Mouse (Mus musculus): ENCODE results near the gene Olfr378.

Olfr378 gene

DNA sequence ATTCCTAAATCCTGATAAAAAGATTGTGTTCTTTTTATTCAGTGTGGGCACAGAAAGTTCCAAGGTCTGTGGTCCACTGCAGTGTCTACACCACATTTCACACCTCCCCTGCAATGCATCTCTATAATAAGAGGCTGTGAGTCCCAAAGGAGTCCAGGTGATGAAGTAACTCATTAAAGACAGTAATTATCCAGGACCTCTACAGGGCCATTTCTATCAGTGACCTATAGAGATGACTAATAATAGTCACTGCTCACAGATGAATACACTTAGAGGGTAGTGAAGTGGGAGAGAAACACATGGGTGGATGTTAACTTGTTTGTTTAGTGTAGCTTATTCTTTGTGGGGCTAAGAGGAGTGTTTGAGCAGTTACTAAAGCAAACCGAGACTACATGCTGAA, at the start of gene Olfr378:
Olfr378 (minus strand) TSS at position 101 of the 400 bp plus-strand sequence.
- no peak for DNase-seq

DNA sequence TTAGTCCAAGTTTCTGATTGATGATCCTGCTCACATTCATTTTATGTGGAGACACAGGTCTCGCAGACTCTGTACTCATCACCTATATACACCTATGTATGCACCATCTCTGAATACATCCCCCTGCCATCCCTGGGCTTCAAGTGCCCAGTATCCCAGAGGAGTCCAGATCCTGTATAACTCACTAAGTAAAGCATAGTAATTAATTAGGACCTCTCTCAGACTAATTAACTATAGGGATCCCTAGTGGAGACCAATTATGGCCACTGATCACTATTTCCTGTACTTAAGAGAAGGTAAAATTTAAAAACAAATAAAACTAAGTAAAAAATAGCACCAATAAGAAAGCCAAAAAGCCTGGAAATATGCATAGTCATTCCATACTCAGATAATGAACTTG, 29.1 kb upstream of the Olfr378 start, which contains the start of gene Olfr380:
Olfr380 (minus strand) TSS at position 101 of the 400 bp plus-strand sequence.
- DNase-seq: no peak

GRCm38 (mm10) chr11:73399514-73399913, 28.8 kb downstream of the Olfr378 start, which contains the start of gene Olfr1:
TSS of gene Olfr1 (minus strand) at chr11:73399614.
- DNase-seq: no peak

- DNase-seq: peak; percentile 0
These were observed 32.9 kb downstream of the Olfr378 start for GRCm38 (mm10) chr11:73395374-73395773.
